Mouse (Mus musculus) hindbrain, embryonic 13.5 days (tissue): Measurements from ENCODE around the gene Ptk7. TPM values are rescaled to one million over a fixed set of nuclear protein-coding genes. Genes with fewer than 3 reads are reported as not detected.

ENCODE experiments used
- ATAC-seq: fragments of 200-750 bp; cut with Nextera tagmentation; 2 replicates; pipeline ENCODE4 v1.8.0; 2017; ENCODE audit warnings: moderate TSS enrichment; ENCODE audit not compliant: low FRiP score
- H3K27ac ChIP-seq: fragments of 300-500 bp; sonication (generic); 2 replicates; pipeline ENCODE4 v1.5.1; 2015; ENCODE audit warnings: inconsistent platforms, mild to moderate bottlenecking, moderate library complexity
- H3K27me3 ChIP-seq: fragments of 300-500 bp; sonication (generic); 2 replicates; pipeline ENCODE4 v1.6.1; 2015; ENCODE audit warnings: mild to moderate bottlenecking, inconsistent platforms
- H3K36me3 ChIP-seq: fragments of 300-500 bp; sonication (generic); 2 replicates; pipeline ENCODE4 v1.6.1; 2015; ENCODE audit warnings: mild to moderate bottlenecking, inconsistent platforms
- H3K4me1 ChIP-seq: fragments of 300-500 bp; sonication (generic); replicated peaks from 2 replicates; pipeline ENCODE4 v1.6.1; 2015; ENCODE audit warnings: inconsistent platforms
- H3K4me2 ChIP-seq: fragments of 300-500 bp; sonication (generic); 2 replicates; pipeline ENCODE4 v1.6.1; 2015; ENCODE audit warnings: inconsistent platforms, mild to moderate bottlenecking, moderate library complexity
- H3K4me3 ChIP-seq: fragments of 300-500 bp; sonication (generic); 2 replicates; pipeline ENCODE4 v1.5.1; 2015; ENCODE audit warnings: mild to moderate bottlenecking, inconsistent platforms
- H3K9ac ChIP-seq: fragments of 300-500 bp; sonication (generic); 2 replicates; pipeline ENCODE4 v1.6.1; 2015; ENCODE audit warnings: mild to moderate bottlenecking, inconsistent platforms
- H3K9me3 ChIP-seq: fragments of 300-500 bp; sonication (generic); 2 replicates; pipeline ENCODE4 v1.6.1; 2016; ENCODE audit warnings: inconsistent platforms
- WGBS: fragments of 180-500 bp; shearing (Covaris S2); methylation state at CpG from one replicate; pipeline ENCODE4 v1.1.7; 2015; 5-methylcytosine and 5-hydroxymethylcytosine counted together
- polyA plus RNA-seq: library from polyadenylated mRNA; unstranded; fragments of >200 nt; fragmentation: Nextera tagmentation; extraction: Ambion mirVana; gene quantifications from 2 replicates; pipeline ENCODE4 v1.2.1, GENCODE M21; 2015

Ptk7 gene
- polyA plus RNA-seq: 39.9 and 40.7 TPM in 2 replicates

- Histone ChIP-seq H3K4me2 (peak within 1 kb of the TSS; percentile 71), H3K4me1 (peaks cover 46% of the 10 kb centered on the region), H3K9ac (peak within 1 kb of the TSS; percentile 98), H3K36me3 (peaks cover 27% of the 10 kb centered on the region), H3K9me3 (no peaks in the 10 kb centered on the region), H3K4me3 (peak within 1 kb of the TSS; percentile 96), H3K27me3 (no peaks in the 10 kb centered on the region), H3K27ac (peak within 1 kb of the TSS; percentile 95)
- WGBS: under 1% methylated on average over 82 of the region's 90 CpGs
- ATAC-seq: peak; percentile 73
Measured at GRCm38 (mm10) chr17:46628791-46629684, at the start of gene Ptk7. Ptk7 (minus strand) TSS chr17:46629504.

- no peaks in the 10 kb centered on the region for H3K9me3 ChIP-seq
- 63% methylated on average over 9 of the region's 9 CpGs for WGBS
Measured at GRCm38 (mm10) chr17:46678911-46679310, 49.6 kb upstream of the Ptk7 start.

GRCm38 (mm10) chr17:46678416-46678815 lies 49.1 kb upstream of the Ptk7 start, which contains the start of gene Mea1:
Mea1 (plus strand) TSS chr17:46678793.
- Histone ChIP-seq H3K4me2 (peak within 1 kb of the TSS; percentile 96), H3K4me3 (peak within 1 kb of the TSS; percentile 87), H3K9ac (peak within 1 kb of the TSS; percentile 75), H3K27ac (peak within 1 kb of the TSS; percentile 94), H3K9me3 (no peaks in the 10 kb centered on the region), H3K4me1 (peaks cover 45% of the 10 kb centered on the region), H3K27me3 (no peaks in the 10 kb centered on the region), H3K36me3 (peaks cover 49% of the 10 kb centered on the region)
- 88% methylated on average over 9 of the region's 9 CpGs for WGBS
- ATAC-seq: no peak

More at GRCm38 (mm10) chr17:46678911-46679310, 49.6 kb upstream of the Ptk7 start:
- no peak overlapping the region; the same call in 1 of the 2 replicates for H3K27ac ChIP-seq
- H3K36me3 ChIP-seq: peaks cover 54% of the 10 kb centered on the region
- peak overlapping the region; percentile 96 for H3K4me2 ChIP-seq
- peak overlapping the region; percentile 87 for H3K4me3 ChIP-seq
- ATAC-seq: no peak
- H3K9ac ChIP-seq: peak overlapping the region; percentile 75
- peaks cover 42% of the 10 kb centered on the region for H3K4me1 ChIP-seq
- no peaks in the 10 kb centered on the region for H3K27me3 ChIP-seq

- Histone ChIP-seq H3K27ac (peak overlapping the region; percentile 80), H3K36me3 (peaks cover 57% of the 10 kb centered on the region), H3K4me3 (peak overlapping the region; percentile 78), H3K9ac (peak overlapping the region; percentile 79), H3K27me3 (no peaks in the 10 kb centered on the region), H3K9me3 (no peaks in the 10 kb centered on the region), H3K4me2 (peak overlapping the region; percentile 92), H3K4me1 (peaks cover 37% of the 10 kb centered on the region)
- ATAC-seq: peak; percentile 43
- WGBS: 20% methylated on average over 15 of the region's 15 CpGs
Measured at GRCm38 (mm10) chr17:46674530-46675283, 45.4 kb upstream of the Ptk7 start.

GRCm38 (mm10) chr17:46673850-46674529 lies 44.7 kb upstream of the Ptk7 start, which contains the start of gene Rrp36:
Rrp36 (minus strand) TSS chr17:46674352.
- Histone ChIP-seq H3K4me1 (peaks cover 29% of the 10 kb centered on the region), H3K9me3 (no peaks in the 10 kb centered on the region), H3K9ac (peak within 1 kb of the TSS; percentile 79), H3K36me3 (peaks cover 64% of the 10 kb centered on the region), H3K4me3 (peak within 1 kb of the TSS; percentile 78), H3K27ac (peak within 1 kb of the TSS; percentile 80), H3K4me2 (peak within 1 kb of the TSS; percentile 92), H3K27me3 (no peaks in the 10 kb centered on the region)
- under 1% methylated on average over 43 of the region's 43 CpGs for WGBS
- peak; percentile 89 for ATAC-seq

- Histone ChIP-seq H3K27me3 (no peaks in the 10 kb centered on the region), H3K9me3 (no peaks in the 10 kb centered on the region), H3K4me2 (no peak overlapping the region), H3K9ac (no peak overlapping the region), H3K36me3 (peaks cover 65% of the 10 kb centered on the region), H3K27ac (no peak overlapping the region), H3K4me3 (no peak overlapping the region), H3K4me1 (peaks cover 17% of the 10 kb centered on the region)
- no peak for ATAC-seq
- 96% methylated on average over 10 of the region's 10 CpGs for WGBS
Measured at GRCm38 (mm10) chr17:46669911-46670310, 40.6 kb upstream of the Ptk7 start.

GRCm38 (mm10) chr17:46667712-46668111 lies 38.4 kb upstream of the Ptk7 start:
- Histone ChIP-seq H3K36me3 (peaks cover 82% of the 10 kb centered on the region), H3K9ac (no peak overlapping the region), H3K27ac (no peak overlapping the region), H3K4me2 (no peak overlapping the region), H3K4me1 (no peaks in the 10 kb centered on the region), H3K27me3 (no peaks in the 10 kb centered on the region), H3K9me3 (no peaks in the 10 kb centered on the region), H3K4me3 (no peak overlapping the region)
- WGBS: 91% methylated on average over 16 of the region's 16 CpGs
- no peak for ATAC-seq

GRCm38 (mm10) chr17:46662730-46663129 lies 33.4 kb upstream of the Ptk7 start:
- H3K9ac ChIP-seq: no peak overlapping the region
- H3K36me3 ChIP-seq: peaks cover 97% of the 10 kb centered on the region
- H3K27ac ChIP-seq: no peak overlapping the region
- WGBS: 95% methylated on average over 5 of the region's 5 CpGs
- no peaks in the 10 kb centered on the region for H3K27me3 ChIP-seq
- H3K9me3 ChIP-seq: no peaks in the 10 kb centered on the region
- no peaks in the 10 kb centered on the region for H3K4me1 ChIP-seq
- no peak overlapping the region for H3K4me3 ChIP-seq
- ATAC-seq: no peak
- no peak overlapping the region for H3K4me2 ChIP-seq

- H3K36me3 ChIP-seq: peaks cover 99% of the 10 kb centered on the region
- no peak overlapping the region for H3K4me3 ChIP-seq
- H3K9ac ChIP-seq: no peak overlapping the region
- 94% methylated on average over 12 of the region's 12 CpGs for WGBS
- no peak overlapping the region for H3K27ac ChIP-seq
- no peak for ATAC-seq
- no peak overlapping the region for H3K4me2 ChIP-seq
- no peaks in the 10 kb centered on the region for H3K27me3 ChIP-seq
- no peaks in the 10 kb centered on the region for H3K4me1 ChIP-seq
- no peaks in the 10 kb centered on the region for H3K9me3 ChIP-seq
Measured at GRCm38 (mm10) chr17:46661981-46662380, 32.7 kb upstream of the Ptk7 start.

- no peak overlapping the region for H3K4me2 ChIP-seq
- 97% methylated on average over 9 of the region's 9 CpGs for WGBS
- H3K9ac ChIP-seq: no peak overlapping the region
- H3K27me3 ChIP-seq: no peaks in the 10 kb centered on the region
- H3K4me1 ChIP-seq: no peaks in the 10 kb centered on the region
- no peak for ATAC-seq
- no peak overlapping the region for H3K27ac ChIP-seq
- H3K36me3 ChIP-seq: peaks cover 99% of the 10 kb centered on the region
- no peak overlapping the region for H3K4me3 ChIP-seq
- no peaks in the 10 kb centered on the region for H3K9me3 ChIP-seq
Measured at GRCm38 (mm10) chr17:46661351-46661750, 32.0 kb upstream of the Ptk7 start.

- H3K4me3 ChIP-seq: no peak overlapping the region
- no peak overlapping the region for H3K27ac ChIP-seq
- 81% methylated on average over 6 of the region's 6 CpGs for WGBS
- H3K4me1 ChIP-seq: peaks cover 36% of the 10 kb centered on the region
- H3K4me2 ChIP-seq: no peak overlapping the region
- no peak for ATAC-seq
- H3K27me3 ChIP-seq: no peaks in the 10 kb centered on the region
- no peak overlapping the region for H3K9ac ChIP-seq
- H3K9me3 ChIP-seq: no peaks in the 10 kb centered on the region
- H3K36me3 ChIP-seq: peaks cover 84% of the 10 kb centered on the region
Measured at GRCm38 (mm10) chr17:46656054-46656453, 26.8 kb upstream of the Ptk7 start.
